Mouse (Mus musculus) heart, embryonic 11.5 days (tissue): ENCODE data around the gene Actr3. TPM values are rescaled to one million over a fixed set of nuclear protein-coding genes. Genes with fewer than 3 reads are reported as not detected.

Source experiments
- ATAC-seq: fragments of 200-750 bp; cut with Nextera tagmentation; replicated peaks from 2 replicates; pipeline ENCODE4 v1.8.0; 2017; ENCODE audit warnings: moderate library complexity; ENCODE audit not compliant: insufficient number of reproducible peaks, low FRiP score, low TSS enrichment
- H3K27ac ChIP-seq: fragments of 300-500 bp; sonication (generic); 2 replicates; pipeline ENCODE4 v1.5.1; 2014; ENCODE audit warnings: mild to moderate bottlenecking, low read depth, low read length
- H3K27me3 ChIP-seq: fragments of 300-500 bp; sonication (generic); 2 replicates; pipeline ENCODE4 v1.6.1; 2014; ENCODE audit warnings: mild to moderate bottlenecking, low read length, mixed read lengths; ENCODE audit not compliant: control insufficient read depth, insufficient read depth
- H3K36me3 ChIP-seq: fragments of 300-500 bp; sonication (generic); 2 replicates; pipeline ENCODE4 v1.6.1; 2014; ENCODE audit warnings: mild to moderate bottlenecking, low read length, moderate library complexity, mixed read lengths; ENCODE audit not compliant: control insufficient read depth, insufficient read depth
- H3K4me1 ChIP-seq: fragments of 300-500 bp; sonication (generic); 2 replicates; pipeline ENCODE4 v1.6.1; 2014; ENCODE audit warnings: low read length; ENCODE audit not compliant: control insufficient read depth, insufficient read depth
- H3K4me2 ChIP-seq: fragments of 300-500 bp; sonication (generic); 2 replicates; pipeline ENCODE4 v1.6.1; 2014; ENCODE audit warnings: mild to moderate bottlenecking, moderate library complexity
- H3K4me3 ChIP-seq: fragments of 300-500 bp; sonication (generic); 2 replicates; pipeline ENCODE4 v1.5.1; 2014; ENCODE audit warnings: low read depth, low read length
- H3K9ac ChIP-seq: fragments of 300-500 bp; sonication (generic); 2 replicates; pipeline ENCODE4 v1.6.1; 2014; ENCODE audit warnings: mild to moderate bottlenecking, low read depth, low read length, moderate library complexity
- H3K9me3 ChIP-seq: fragments of 300-500 bp; sonication (generic); replicated peaks from 2 replicates; pipeline ENCODE4 v1.6.1; 2016; ENCODE audit warnings: low read length; ENCODE audit not compliant: control insufficient read depth
- WGBS: fragments of 180-500 bp; shearing (Covaris S2); extraction: QIAGEN DNeasy Blood & Tissue Kit; methylation state at CpG from one replicate; pipeline ENCODE4 v1.1.7; 2014; ENCODE audit not compliant: insufficient replicate concordance; 5-methylcytosine and 5-hydroxymethylcytosine counted together
- polyA plus RNA-seq: library from polyadenylated mRNA; unstranded; fragments of >200 nt; fragmentation: Nextera tagmentation; extraction: Ambion mirVana; gene quantifications from 2 replicates; pipeline ENCODE4 v1.2.1, GENCODE M21; 2014

Actr3 gene
- polyA plus RNA-seq, result 286 and 318 TPM in 2 replicates

GRCm38 (mm10) chr1:125435369-125436135, at the start of gene Actr3:
Gene Actr3, minus strand, starts transcription at chr1:125435727.
- under 1% methylated on average over 52 of the region's 59 CpGs for WGBS

GRCm38 (mm10) chr1:125482459-125483287, 47.1 kb upstream of the Actr3 start:
- Histone ChIP-seq H3K4me3 (no peak overlapping the region), H3K4me2 (no peak overlapping the region), H3K27ac (no peak overlapping the region), H3K4me1 (peaks cover 12% of the 10 kb centered on the region), H3K9ac (no peak overlapping the region), H3K9me3 (no peaks in the 10 kb centered on the region), H3K27me3 (no peaks in the 10 kb centered on the region), H3K36me3 (no peaks in the 10 kb centered on the region)
- WGBS, result 75% methylated on average over 10 of the region's 10 CpGs
- ATAC-seq, result no peak; the same call in 1 of the 2 replicates

More at GRCm38 (mm10) chr1:125435369-125436135, at the start of gene Actr3:
- Histone ChIP-seq H3K4me1 (peaks cover 18% of the 10 kb centered on the region), H3K27ac (peak within 1 kb of the TSS; percentile 99), H3K9ac (peak within 1 kb of the TSS; percentile 96), H3K36me3 (no peaks in the 10 kb centered on the region), H3K27me3 (no peaks in the 10 kb centered on the region), H3K4me3 (peak within 1 kb of the TSS; percentile 82), H3K9me3 (no peaks in the 10 kb centered on the region), H3K4me2 (peak within 1 kb of the TSS; percentile 72)
- ATAC-seq, result peak; percentile 96

- no peaks in the 10 kb centered on the region for H3K36me3 ChIP-seq
- no peaks in the 10 kb centered on the region for H3K9me3 ChIP-seq
- H3K4me2 ChIP-seq, result no peak overlapping the region
- H3K27ac ChIP-seq, result no peak overlapping the region
- H3K9ac ChIP-seq, result no peak overlapping the region
- H3K4me3 ChIP-seq, result no peak overlapping the region
- H3K4me1 ChIP-seq, result peaks cover 15% of the 10 kb centered on the region
- H3K27me3 ChIP-seq, result no peaks in the 10 kb centered on the region
- no peak for ATAC-seq
Measured at GRCm38 (mm10) chr1:125481842-125482241, 46.3 kb upstream of the Actr3 start.

DNA sequence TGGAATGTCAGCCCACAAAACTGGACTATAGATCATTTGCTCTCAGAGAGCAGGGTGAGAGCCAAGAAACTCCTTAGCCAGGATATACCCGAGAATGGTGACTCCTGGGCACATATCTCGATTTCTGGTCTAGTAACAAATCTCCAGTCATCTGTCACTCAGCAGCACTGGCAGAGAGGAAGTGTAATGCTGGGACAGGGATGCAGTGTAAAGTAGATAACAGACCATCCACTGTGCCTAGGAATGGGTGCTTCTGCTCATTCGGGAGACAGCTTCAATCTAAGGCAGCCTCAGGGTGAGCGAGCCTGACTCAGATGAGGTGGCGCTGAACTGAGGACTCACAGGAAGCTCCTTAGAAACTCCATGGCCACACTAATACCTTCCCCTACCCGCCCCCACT, 43.1 kb upstream of the Actr3 start:
- 51% methylated on average over 6 of the region's 6 CpGs for WGBS
- H3K4me2 ChIP-seq, result peak overlapping the region; percentile 10; the same call in 1 of the 2 replicates
- peak overlapping the region; percentile 12; the same call in 1 of the 2 replicates for H3K27ac ChIP-seq

DNA sequence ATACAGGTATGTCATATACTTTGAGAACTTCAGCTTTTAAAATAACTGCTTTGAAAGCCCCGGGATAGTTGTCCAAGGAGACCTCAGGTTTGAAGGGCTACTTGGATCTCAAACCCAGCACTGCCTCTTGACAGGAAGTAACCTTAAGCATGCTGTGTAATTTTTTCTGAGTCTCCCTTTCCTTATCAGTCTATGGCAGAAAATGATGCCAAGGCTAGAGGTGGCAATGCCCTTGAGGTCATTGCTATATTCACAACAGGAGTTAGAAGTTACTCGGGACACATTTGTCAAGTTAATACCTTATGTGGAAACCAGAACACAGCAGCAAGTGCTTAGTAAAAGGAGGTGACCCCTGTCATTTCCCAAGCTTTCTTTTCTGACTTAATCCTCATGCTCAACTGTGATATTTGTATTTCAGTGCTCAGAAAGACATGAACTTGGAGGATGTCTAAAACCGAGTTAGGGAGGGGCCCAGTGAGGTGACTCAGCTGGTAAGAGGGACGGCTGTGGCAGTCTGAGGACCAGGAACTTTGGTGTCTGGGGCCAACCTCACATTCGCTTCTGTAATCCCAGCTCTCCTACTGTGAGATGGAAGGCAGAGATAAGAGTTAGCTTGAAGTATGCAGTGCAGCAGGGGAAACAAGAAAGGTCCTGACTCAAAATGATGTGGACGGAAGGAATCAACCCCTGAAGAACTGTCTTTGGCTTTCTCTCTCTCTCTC, 40.6 kb upstream of the Actr3 start:
- Histone ChIP-seq H3K4me3 (no peak overlapping the region), H3K4me1 (peaks cover 10% of the 10 kb centered on the region), H3K27ac (no peak overlapping the region), H3K4me2 (no peak overlapping the region), H3K9ac (no peak overlapping the region), H3K27me3 (no peaks in the 10 kb centered on the region), H3K9me3 (no peaks in the 10 kb centered on the region), H3K36me3 (no peaks in the 10 kb centered on the region)
- WGBS, result 44% methylated on average over 6 of the region's 6 CpGs
- ATAC-seq, result no peak

More for the DNA sequence above, 43.1 kb upstream of the Actr3 start:
- no peak overlapping the region for H3K9ac ChIP-seq
- no peaks in the 10 kb centered on the region for H3K9me3 ChIP-seq
- H3K36me3 ChIP-seq, result no peaks in the 10 kb centered on the region
- H3K27me3 ChIP-seq, result no peaks in the 10 kb centered on the region
- ATAC-seq, result no peak
- peaks cover 15% of the 10 kb centered on the region for H3K4me1 ChIP-seq
- no peak overlapping the region for H3K4me3 ChIP-seq

DNA sequence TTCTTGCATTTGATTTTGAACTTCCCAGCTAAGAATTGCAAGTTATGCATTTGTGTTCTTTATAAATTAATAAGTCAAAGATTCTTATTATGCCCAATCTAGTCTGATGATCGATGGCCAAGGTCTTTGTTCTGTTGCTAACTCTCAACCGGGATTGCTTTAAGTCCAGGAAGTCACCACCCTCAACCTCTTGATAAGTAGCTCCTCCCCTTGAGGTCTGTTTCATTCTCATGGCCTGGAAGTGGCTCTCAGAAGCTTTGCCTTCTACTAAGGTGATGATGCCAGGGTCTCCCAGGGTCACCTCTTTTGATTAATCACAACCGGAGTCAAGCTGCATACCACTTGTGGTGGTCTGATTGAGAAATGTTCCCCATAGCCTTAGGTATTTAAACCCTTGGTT, 38.3 kb upstream of the Actr3 start:
- Histone ChIP-seq H3K27me3 (no peaks in the 10 kb centered on the region), H3K4me1 (peaks cover 9% of the 10 kb centered on the region), H3K4me2 (no peak overlapping the region), H3K36me3 (no peaks in the 10 kb centered on the region), H3K4me3 (no peak overlapping the region), H3K9me3 (no peaks in the 10 kb centered on the region), H3K27ac (no peak overlapping the region), H3K9ac (no peak overlapping the region)
- no peak for ATAC-seq
- WGBS, result 64% methylated on average over 3 of the region's 3 CpGs

DNA sequence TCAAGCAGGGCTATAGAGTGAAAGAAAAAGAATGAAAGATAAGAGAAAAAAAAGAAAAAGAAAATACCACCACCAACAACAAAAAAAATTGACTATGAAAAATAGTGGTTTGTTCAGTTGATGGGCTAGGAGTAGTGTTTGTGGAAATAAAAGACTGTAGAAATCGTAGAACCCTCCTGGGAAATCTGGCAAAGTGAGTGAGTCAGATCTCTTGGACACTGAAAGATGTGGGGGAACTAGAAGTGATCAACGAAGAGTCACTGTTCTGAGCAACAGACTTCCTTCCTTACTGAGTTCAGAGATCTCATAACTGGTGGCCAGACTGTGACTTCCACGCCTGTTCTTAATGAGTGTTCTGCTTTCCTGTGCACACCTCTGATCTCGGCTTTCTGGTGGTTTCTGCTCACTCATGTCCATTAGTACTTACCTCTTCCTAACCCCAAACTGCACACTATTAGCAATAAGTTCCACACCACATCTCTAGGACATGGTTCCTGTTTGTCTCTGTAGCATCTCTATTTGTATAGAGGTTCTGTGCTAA, 37.7 kb upstream of the Actr3 start:
- Histone ChIP-seq H3K27ac (no peak overlapping the region), H3K4me1 (peaks cover 3% of the 10 kb centered on the region; the same call in 1 of the 2 replicates), H3K27me3 (no peaks in the 10 kb centered on the region), H3K9me3 (no peaks in the 10 kb centered on the region), H3K4me2 (no peak overlapping the region), H3K36me3 (no peaks in the 10 kb centered on the region), H3K9ac (no peak overlapping the region), H3K4me3 (no peak overlapping the region)
- no peak for ATAC-seq
- 71% methylated on average over 4 of the region's 4 CpGs for WGBS
